Mouse (Mus musculus): ENCODE results near the gene Spint3. TPM values are rescaled to one million over a fixed set of nuclear protein-coding genes. Genes with fewer than 3 reads are reported as not detected.
A peak's percentile ranks its signal among the peaks of the same experiment; 100 is the strongest.

The Spint3 gene
- total and polyA plus RNA-seq, 2 experiments from 2014 or later, result not detected

- H3K9ac ChIP-seq (replicated peaks; ENCODE audit: low read length), result 0 out of 2 replicates have a peak overlapping the region, but pooled peaks have one; percentile 17
- no peak overlapping the region for H3K4me3 ChIP-seq (ENCODE audit: low read length)
- no peak overlapping the region for H3K4me2 ChIP-seq (ENCODE audit: low read depth, low read length)
- TF ChIP-seq CTCF (IDR thresholded peaks at IDR 0.05; ENCODE audit: low read depth), result no peak
- DNase-seq (ENCODE audit: low spot score) (no peak), ATAC-seq (no peak)
- H3K9me3 ChIP-seq (ENCODE audit: low read length), result no peaks in the 10 kb centered on the region
- H3K27ac ChIP-seq, result no peak overlapping the region
- WGBS, result 41% methylated on average over 5 of the region's 5 CpGs
- peaks cover 5% of the 10 kb centered on the region; the same call in 1 of the 2 replicates for H3K4me1 ChIP-seq (ENCODE audit: insufficient read depth, low read length)
- peaks cover 5% of the 10 kb centered on the region; the same call in 1 of the 2 replicates for H3K27me3 ChIP-seq (ENCODE audit: insufficient read depth, low read length)
- H3K36me3 ChIP-seq (ENCODE audit: insufficient read depth, low read length), result no peaks in the 10 kb centered on the region
Measured at GRCm38 (mm10) chr2:164564346-164564745, 8.9 kb downstream of the Spint3 start.

GRCm38 (mm10) chr2:164563339-164564038, 9.8 kb downstream of the Spint3 start:
- ATAC-seq (peak; percentile 74), DNase-seq (ENCODE audit: low spot score) (peak; percentile 81)
- peaks cover 5% of the 10 kb centered on the region; the same call in 1 of the 2 replicates for H3K4me1 ChIP-seq (ENCODE audit: insufficient read depth, low read length)
- H3K27me3 ChIP-seq (ENCODE audit: insufficient read depth, low read length), result peaks cover 5% of the 10 kb centered on the region; the same call in 1 of the 2 replicates
- no peaks in the 10 kb centered on the region for H3K9me3 ChIP-seq (ENCODE audit: low read length)
- no peaks in the 10 kb centered on the region for H3K36me3 ChIP-seq (ENCODE audit: insufficient read depth, low read length)
- WGBS, result under 1% methylated on average over 31 of the region's 32 CpGs
- peak overlapping the region; percentile 44 for H3K9ac ChIP-seq (replicated peaks; ENCODE audit: low read length)
- peak overlapping the region; percentile 95 for H3K4me2 ChIP-seq (ENCODE audit: low read depth, low read length)
- H3K4me3 ChIP-seq (ENCODE audit: low read length), result peak overlapping the region; percentile 43
- TF ChIP-seq CTCF (IDR thresholded peaks at IDR 0.05; ENCODE audit: low read depth), result peak; percentile 81
- no peak overlapping the region for H3K27ac ChIP-seq

DNA sequence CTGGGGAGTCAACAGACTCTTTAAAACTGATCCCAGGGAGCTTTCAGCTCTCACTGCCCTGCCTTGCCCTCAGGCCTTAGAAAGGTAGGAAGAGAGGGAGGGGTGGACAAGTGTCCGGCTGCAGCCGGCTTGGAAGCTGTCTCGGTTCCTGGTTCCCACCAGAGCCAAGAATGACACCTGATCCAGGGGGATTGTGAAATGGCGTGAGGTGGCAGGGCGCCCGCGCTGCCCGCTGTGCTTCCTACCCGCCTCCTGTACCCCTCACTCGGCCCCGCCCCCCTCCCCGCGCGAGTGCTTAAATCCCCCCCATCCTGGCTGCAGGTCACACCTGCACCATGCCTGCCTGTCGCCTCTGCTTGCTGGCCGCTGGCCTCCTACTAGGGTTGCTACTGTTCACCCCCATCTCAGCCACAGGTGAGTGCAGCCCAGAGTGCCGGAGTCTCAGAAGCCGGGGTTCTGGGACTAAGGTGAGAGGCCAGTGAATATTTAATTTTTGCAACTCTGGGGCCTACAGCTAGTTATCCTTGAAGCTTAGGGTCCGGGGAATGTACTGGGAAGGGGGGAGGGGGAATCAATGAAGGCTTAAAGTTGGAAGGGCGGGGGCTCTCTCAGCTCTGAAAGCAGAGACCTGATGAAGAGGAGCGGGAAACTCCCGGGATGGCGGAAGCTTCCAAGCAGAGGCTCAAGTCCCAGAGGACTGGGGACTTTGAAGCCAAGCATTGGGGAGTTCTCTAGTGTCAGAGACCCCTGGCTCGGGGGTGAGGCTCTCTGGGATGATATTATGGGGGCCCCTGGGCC, 10.7 kb downstream of the Spint3 start, which contains the start of gene Wfdc2:
Gene Wfdc2, plus strand, starts transcription at position 23 of the 798 bp plus-strand sequence.
- H3K4me3 ChIP-seq (ENCODE audit: low read length), result peak within 1 kb of the TSS; percentile 43

GRCm38 (mm10) chr2:164560106-164560505, 13.2 kb downstream of the Spint3 start:
- Histone ChIP-seq H3K4me1 (ENCODE audit: insufficient read depth, low read length) (peaks cover 5% of the 10 kb centered on the region; the same call in 1 of the 2 replicates), H3K27me3 (ENCODE audit: insufficient read depth, low read length) (peaks cover 5% of the 10 kb centered on the region; the same call in 1 of the 2 replicates), H3K9me3 (ENCODE audit: low read length) (no peaks in the 10 kb centered on the region), H3K36me3 (ENCODE audit: insufficient read depth, low read length) (no peaks in the 10 kb centered on the region), H3K4me3 (ENCODE audit: low read length) (no peak overlapping the region), H3K9ac (replicated peaks; ENCODE audit: low read length) (no peak overlapping the region), H3K4me2 (ENCODE audit: low read depth, low read length) (no peak overlapping the region), H3K27ac (no peak overlapping the region)
- WGBS, result 89% methylated on average over 8 of the region's 8 CpGs
- ATAC-seq (no peak), DNase-seq (ENCODE audit: low spot score) (no peak)
- TF ChIP-seq CTCF (IDR thresholded peaks at IDR 0.05; ENCODE audit: low read depth), result no peak

More for the DNA sequence above, 10.7 kb downstream of the Spint3 start, which contains the start of gene Wfdc2:
- H3K27ac ChIP-seq, result no peak within 1 kb of the TSS
- peaks cover 5% of the 10 kb centered on the region; the same call in 1 of the 2 replicates for H3K4me1 ChIP-seq (ENCODE audit: insufficient read depth, low read length)
- 3% methylated on average over 24 of the region's 24 CpGs for WGBS
- no peaks in the 10 kb centered on the region for H3K36me3 ChIP-seq (ENCODE audit: insufficient read depth, low read length)
- no peak for ATAC-seq
- H3K9ac ChIP-seq (replicated peaks; ENCODE audit: low read length), result peak within 1 kb of the TSS; percentile 44
- no peaks in the 10 kb centered on the region for H3K9me3 ChIP-seq (ENCODE audit: low read length)
- no peak for TF ChIP-seq CTCF (IDR thresholded peaks at IDR 0.05; ENCODE audit: low read depth)
- peak within 1 kb of the TSS; percentile 95 for H3K4me2 ChIP-seq (ENCODE audit: low read depth, low read length)
- peaks cover 5% of the 10 kb centered on the region; the same call in 1 of the 2 replicates for H3K27me3 ChIP-seq (ENCODE audit: insufficient read depth, low read length)
- no peak for DNase-seq (ENCODE audit: low spot score)

DNA sequence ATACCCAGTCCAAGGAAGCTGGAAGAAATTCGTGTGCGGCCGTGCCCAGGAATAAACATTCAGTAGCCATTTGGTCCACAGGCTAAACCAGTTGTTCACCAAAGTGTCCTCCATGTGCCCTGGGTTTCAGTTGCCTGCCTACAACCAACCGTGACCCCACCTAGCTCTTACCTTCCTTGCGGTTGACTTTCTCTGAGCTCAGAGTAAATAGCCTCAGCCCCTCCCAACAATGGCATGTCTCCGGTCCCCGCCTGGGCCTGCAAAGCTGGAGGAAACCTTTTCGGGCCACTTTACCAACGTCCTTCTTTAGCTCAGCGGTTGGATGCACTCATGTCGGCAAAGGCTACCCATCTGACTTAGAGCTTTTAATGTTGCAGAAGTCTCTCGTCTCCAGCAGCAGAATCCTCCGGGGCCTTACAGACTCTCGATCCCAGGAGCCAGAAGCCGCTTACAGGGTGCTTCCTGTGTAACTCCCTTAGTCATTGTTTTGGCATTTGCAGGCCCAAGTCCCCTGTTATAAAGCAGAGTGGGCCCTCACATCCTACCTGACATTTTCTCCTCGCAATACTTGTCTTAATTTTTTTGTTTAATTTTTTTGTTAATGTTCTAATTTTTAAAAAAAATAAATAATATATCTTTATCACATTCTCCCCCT, 14.1 kb downstream of the Spint3 start:
- Histone ChIP-seq H3K36me3 (ENCODE audit: insufficient read depth, low read length) (no peaks in the 10 kb centered on the region), H3K27ac (no peak overlapping the region), H3K9ac (replicated peaks; ENCODE audit: low read length) (no peak overlapping the region), H3K4me1 (ENCODE audit: insufficient read depth, low read length) (peaks cover 5% of the 10 kb centered on the region; the same call in 1 of the 2 replicates), H3K9me3 (ENCODE audit: low read length) (no peaks in the 10 kb centered on the region), H3K27me3 (ENCODE audit: insufficient read depth, low read length) (no peaks in the 10 kb centered on the region), H3K4me3 (ENCODE audit: low read length) (no peak overlapping the region), H3K4me2 (ENCODE audit: low read depth, low read length) (no peak overlapping the region)
- WGBS, result 57% methylated on average over 16 of the region's 16 CpGs
- no peak for TF ChIP-seq CTCF (IDR thresholded peaks at IDR 0.05; ENCODE audit: low read depth)
- DNase-seq (ENCODE audit: low spot score), result no peak
- ATAC-seq, result no peak

GRCm38 (mm10) chr2:164558426-164558825, 14.8 kb downstream of the Spint3 start:
- Histone ChIP-seq H3K9ac (replicated peaks; ENCODE audit: low read length) (no peak overlapping the region), H3K27me3 (ENCODE audit: insufficient read depth, low read length) (no peaks in the 10 kb centered on the region), H3K4me1 (ENCODE audit: insufficient read depth, low read length) (peaks cover 2% of the 10 kb centered on the region; the same call in 1 of the 2 replicates), H3K36me3 (ENCODE audit: insufficient read depth, low read length) (no peaks in the 10 kb centered on the region), H3K4me3 (ENCODE audit: low read length) (no peak overlapping the region), H3K4me2 (ENCODE audit: low read depth, low read length) (no peak overlapping the region), H3K9me3 (ENCODE audit: low read length) (no peaks in the 10 kb centered on the region), H3K27ac (no peak overlapping the region)
- DNase-seq (ENCODE audit: low spot score) (no peak), ATAC-seq (no peak)
- no peak for TF ChIP-seq CTCF (IDR thresholded peaks at IDR 0.05; ENCODE audit: low read depth)
- 82% methylated on average over 8 of the region's 8 CpGs for WGBS
